Mouse (Mus musculus) ES-E14 (cell line): Measurements from ENCODE around the gene Gpr155. TPM values are rescaled to one million over a fixed set of nuclear protein-coding genes. Genes with fewer than 3 reads are reported as not detected.

Experiments
- DNase-seq: peaks from one replicate; pipeline ENCODE4 v3.0.0-alpha.2; 2013; ENCODE audit warnings: low read depth, low spot score
- H3K27ac ChIP-seq: 2 replicates; pipeline ENCODE4 v1.5.1; 2012; ENCODE audit warnings: low read depth, mild to moderate bottlenecking, low read length, moderate library complexity, mixed read lengths; ENCODE audit not compliant: poor library complexity, insufficient read depth, severe bottlenecking
- H3K36me3 ChIP-seq: 2 replicates; pipeline ENCODE4 v1.6.1; 2012; ENCODE audit warnings: mild to moderate bottlenecking, low read length, moderate library complexity, mixed read lengths; ENCODE audit not compliant: control insufficient read depth, poor library complexity, insufficient read depth, severe bottlenecking
- H3K4me1 ChIP-seq, 2 experiments: fragments of 150-350 bp in 1 of 2; sonication (generic) in 1 of 2; 2 replicates each; pipeline ENCODE4 v1.6.1; 2012; ENCODE audit warnings: low read length in 2 of 2, mild to moderate bottlenecking in 1 of 2, mixed read lengths in 1 of 2; ENCODE audit not compliant: control insufficient read depth in 2 of 2, insufficient read depth in 2 of 2, poor library complexity in 1 of 2
- H3K4me3 ChIP-seq, 2 experiments: fragments of 150-350 bp in 1 of 2; sonication (generic) in 1 of 2; 2 replicates each; pipeline ENCODE4 v1.5.1; 2012; ENCODE audit warnings: low read length in 2 of 2, low read depth in 1 of 2, mild to moderate bottlenecking in 1 of 2, mixed read lengths in 1 of 2; ENCODE audit not compliant: insufficient read depth in 1 of 2, poor library complexity in 1 of 2, severe bottlenecking in 1 of 2
- H3K9ac ChIP-seq: 2 replicates; pipeline ENCODE4 v1.6.1; 2012; ENCODE audit warnings: low read depth, mild to moderate bottlenecking, low read length, mixed read lengths; ENCODE audit not compliant: poor library complexity, insufficient read depth, severe bottlenecking
- H3K9me3 ChIP-seq: fragments of 150-350 bp; sonication (generic); 2 replicates; pipeline ENCODE4 v1.6.1; 2012; ENCODE audit warnings: low read depth, mild to moderate bottlenecking, low read length; ENCODE audit not compliant: control insufficient read depth, insufficient read depth
- CHD2 ChIP-seq: IDR thresholded peaks from 2 replicates; pipeline ENCODE4 v1.6.1; 2014; ENCODE audit warnings: mild to moderate bottlenecking, low read depth, low read length, inconsistent platforms
- HCFC1 ChIP-seq: IDR thresholded peaks from 2 replicates; pipeline ENCODE4 v1.6.1; 2012; ENCODE audit warnings: low read length, inconsistent platforms, borderline replicate concordance; ENCODE audit not compliant: insufficient read depth
- MAFK ChIP-seq: IDR thresholded peaks from 2 replicates; pipeline ENCODE4 v1.6.1; 2014; ENCODE audit warnings: mild to moderate bottlenecking, low read depth, low read length, inconsistent platforms; ENCODE audit not compliant: insufficient read depth
- ZC3H11A ChIP-seq: IDR thresholded peaks from 2 replicates; pipeline ENCODE4 v1.6.1; 2012; ENCODE audit warnings: low read depth, mild to moderate bottlenecking, inconsistent platforms, low read length, borderline replicate concordance
- ZNF384 ChIP-seq: IDR thresholded peaks from 2 replicates; pipeline ENCODE4 v1.6.1; 2012; ENCODE audit warnings: low read depth, low read length, inconsistent platforms
- in situ Hi-C, 2 experiments: fragments of 600-800 bp; cut with MboI; formaldehyde crosslinking; loops; one replicate each; pipeline ENCODE4 v1.15.1; 2025; ENCODE audit warnings: low sequenced_read_pairs in 2 of 2, inconsistent platforms in 1 of 2; ENCODE audit not compliant: unreplicated experiment in 2 of 2
- total RNA-seq: library from RNA; depleted of rRNA; stranded (reverse); fragments of 300-350 nt; gene quantifications from 2 replicates; pipeline ENCODE4 v1.2.3, GENCODE M21; 2012

Gene Gpr155
- total RNA-seq, 1 experiment, result 2.3 TPM

GRCm38 (mm10) chr2:73378326-73378725, 8.0 kb downstream of the Gpr155 start:
- Histone ChIP-seq H3K9me3 (no peaks in the 10 kb centered on the region), H3K27ac (no peak overlapping the region), H3K9ac (no peak overlapping the region), H3K4me3 (no peak overlapping the region), H3K4me1 (no peaks in the 10 kb centered on the region), H3K36me3 (no peaks in the 10 kb centered on the region)
- TF ChIP-seq HCFC1, result no peak
- no peak for TF ChIP-seq ZNF384
- TF ChIP-seq ZC3H11A, result no peak
- no peak for TF ChIP-seq MAFK
- TF ChIP-seq CHD2, result no peak
- in situ Hi-C loops, result no loop called here
- no peak for DNase-seq

GRCm38 (mm10) chr2:73371530-73372335, 14.6 kb downstream of the Gpr155 start:
- no peaks in the 10 kb centered on the region for H3K9me3 ChIP-seq
- no peak overlapping the region for H3K9ac ChIP-seq
- no peak overlapping the region for H3K27ac ChIP-seq
- TF ChIP-seq CHD2 (no peak), ZC3H11A (no peak), ZNF384 (no peak), MAFK (no peak), HCFC1 (no peak)
- no peaks in the 10 kb centered on the region for H3K4me1 ChIP-seq
- in situ Hi-C loops, result no loop called here
- DNase-seq, result no peak
- H3K36me3 ChIP-seq, result no peaks in the 10 kb centered on the region
- H3K4me3 ChIP-seq, result no peak overlapping the region

- DNase-seq, result no peak
- H3K9ac ChIP-seq, result no peak overlapping the region
- no peaks in the 10 kb centered on the region for H3K9me3 ChIP-seq
- no peak for TF ChIP-seq ZNF384
- H3K4me1 ChIP-seq, result no peaks in the 10 kb centered on the region
- no peak overlapping the region for H3K27ac ChIP-seq
- in situ Hi-C loops, result no loop called here
- H3K36me3 ChIP-seq, result no peaks in the 10 kb centered on the region
- H3K4me3 ChIP-seq, result no peak overlapping the region
These were observed 22.9 kb downstream of the Gpr155 start for GRCm38 (mm10) chr2:73363448-73363847.

- no peak overlapping the region for H3K27ac ChIP-seq
- H3K36me3 ChIP-seq, result no peaks in the 10 kb centered on the region
- TF ChIP-seq HCFC1 (no peak), ZNF384 (no peak), ZC3H11A (no peak), CHD2 (no peak), MAFK (no peak)
These were observed 25.8 kb downstream of the Gpr155 start for GRCm38 (mm10) chr2:73360536-73360935.

DNA sequence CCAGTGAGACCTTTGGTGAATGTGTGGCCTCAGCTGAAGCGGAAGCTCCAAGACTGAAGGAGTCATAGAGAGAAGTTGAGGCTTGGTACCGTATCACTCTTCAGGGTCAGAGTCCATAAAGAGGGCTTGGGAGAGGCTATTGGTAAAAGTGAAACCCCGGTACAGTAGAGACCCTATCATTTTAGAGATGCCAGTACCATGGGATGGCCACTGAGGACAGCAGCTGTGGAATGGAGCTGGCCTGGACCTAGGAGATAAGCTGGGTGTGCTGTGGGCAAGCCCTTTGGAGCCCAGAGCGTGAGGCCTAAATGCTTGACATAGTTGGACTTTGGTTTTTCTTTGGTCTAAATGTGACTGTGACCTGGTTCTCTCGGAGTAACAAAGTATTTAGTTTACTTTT, 26.4 kb downstream of the Gpr155 start:
- no peak overlapping the region for H3K9ac ChIP-seq
- H3K9me3 ChIP-seq, result no peaks in the 10 kb centered on the region
- H3K27ac ChIP-seq, result no peak overlapping the region
- H3K36me3 ChIP-seq, result no peaks in the 10 kb centered on the region
- DNase-seq, result no peak
- in situ Hi-C loops, result no loop called here
- H3K4me3 ChIP-seq, result no peak overlapping the region
- H3K4me1 ChIP-seq, result no peaks in the 10 kb centered on the region
- TF ChIP-seq ZNF384 (no peak), HCFC1 (no peak), CHD2 (no peak), ZC3H11A (no peak), MAFK (no peak)

More at GRCm38 (mm10) chr2:73360536-73360935, 25.8 kb downstream of the Gpr155 start:
- Histone ChIP-seq H3K4me3 (no peak overlapping the region), H3K9me3 (no peaks in the 10 kb centered on the region), H3K9ac (no peak overlapping the region), H3K4me1 (no peaks in the 10 kb centered on the region)
- DNase-seq, result no peak
- in situ Hi-C loops, result no loop called here
